Mouse (Mus musculus) brain, embryonic 14.5 days (tissue): ENCODE results near the gene Fbxo48. TPM values are rescaled to one million over a fixed set of nuclear protein-coding genes. Genes with fewer than 3 reads are reported as not detected.

ENCODE experiments used
- DNase-seq: peaks from one replicate; pipeline ENCODE4 v3.0.0-alpha.2; 2011; ENCODE audit warnings: low read depth
- CTCF ChIP-seq: fragments of 200-500 bp; IDR thresholded peaks from 2 replicates; pipeline ENCODE4 v1.5.1; 2012; ENCODE audit warnings: inconsistent platforms, mild to moderate bottlenecking, moderate library complexity, borderline replicate concordance; ENCODE audit not compliant: insufficient read depth, insufficient read length; ENCODE audit errors: extremely low read depth
- POLR2A ChIP-seq: fragments of 200-500 bp; IDR thresholded peaks from 2 replicates; pipeline ENCODE4 v1.6.1; 2012; ENCODE audit warnings: mild to moderate bottlenecking, inconsistent platforms, borderline replicate concordance; ENCODE audit not compliant: poor library complexity, insufficient read depth, insufficient read length, severe bottlenecking; ENCODE audit errors: extremely low read depth
- polyA plus RNA-seq: library from polyadenylated mRNA; depleted of rRNA; stranded (reverse); fragments of >200 nt; gene quantifications from 2 replicates; pipeline ENCODE4 v1.2.3, GENCODE M21; 2012; rRNA removed

Fbxo48 gene
- polyA plus RNA-seq: 1.7 and 2.3 TPM in 2 replicates

DNA sequence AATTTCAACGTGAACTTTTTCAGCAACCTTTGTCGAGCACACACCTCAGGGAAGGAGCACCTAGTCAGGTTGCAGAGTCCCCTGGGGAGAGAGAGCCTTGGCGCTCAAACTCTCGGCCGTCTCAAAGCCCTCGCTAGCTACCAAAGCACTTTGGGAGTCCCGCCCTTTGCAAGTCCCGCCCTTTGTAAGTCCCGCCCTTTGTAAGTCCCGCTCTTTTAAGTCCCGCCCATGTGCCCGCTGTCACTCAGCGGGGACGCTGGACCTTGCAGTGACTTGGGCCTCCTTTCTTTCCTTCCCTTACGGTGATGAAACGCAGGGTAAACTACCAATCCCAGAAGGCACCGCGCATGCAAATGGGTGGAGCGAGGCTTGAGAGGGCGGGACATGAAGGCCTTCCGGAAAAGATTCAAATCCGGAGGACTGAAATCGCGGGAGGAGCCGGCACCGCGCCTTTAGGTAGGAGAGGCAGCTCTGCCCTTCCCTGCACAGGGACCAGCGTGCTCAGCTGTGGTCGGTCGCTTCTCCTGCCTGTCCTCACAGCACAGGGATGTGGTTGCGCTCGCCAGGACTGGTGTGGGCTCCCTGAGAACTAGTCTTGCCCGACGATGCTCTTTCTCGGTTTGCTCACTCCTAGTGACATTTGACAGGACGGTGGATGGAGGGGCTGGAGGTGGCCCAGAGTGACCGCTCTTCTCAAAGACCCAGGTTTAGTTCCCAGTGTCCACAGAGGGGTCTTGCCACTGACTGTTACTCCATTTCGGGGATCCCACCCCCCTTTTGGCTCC is at the start of gene Fbxo48:
TSS of gene Fbxo48 (plus strand) at position 400 of the 785 bp plus-strand sequence.
- DNase-seq: peak; percentile 100
- no peak for TF ChIP-seq CTCF
- peak; percentile 34; the same call in 1 of the 2 replicates for TF ChIP-seq POLR2A

DNA sequence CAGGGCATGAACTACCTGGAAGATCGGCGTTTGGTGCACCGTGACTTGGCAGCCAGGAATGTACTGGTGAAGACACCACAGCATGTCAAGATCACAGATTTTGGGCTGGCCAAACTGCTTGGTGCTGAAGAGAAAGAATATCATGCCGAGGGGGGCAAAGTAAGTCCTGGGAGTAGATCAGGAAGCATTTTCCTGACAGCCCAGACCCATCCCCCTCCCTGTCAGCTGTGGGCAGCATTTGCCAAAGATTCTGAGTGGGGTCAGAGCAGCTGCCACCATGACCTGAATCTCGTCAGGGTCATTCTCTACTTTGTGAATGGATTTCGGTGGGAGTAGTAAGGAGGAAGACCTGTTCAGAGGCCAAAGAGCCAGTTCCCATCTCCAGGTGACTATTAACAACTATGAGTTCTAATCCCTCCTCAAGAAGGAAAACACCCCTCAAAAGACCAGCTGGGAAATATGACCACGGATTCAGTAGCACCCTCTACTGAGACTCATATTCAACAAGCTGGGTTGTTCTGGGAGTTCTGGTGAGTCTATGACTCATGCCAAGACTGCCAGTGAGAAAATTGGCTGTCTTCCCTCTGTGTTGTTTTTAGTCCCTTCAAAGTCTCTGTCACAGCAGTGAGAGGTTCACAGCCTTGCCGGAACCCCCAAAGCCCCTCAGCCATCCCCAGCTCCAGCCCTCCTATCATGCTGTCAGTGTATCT is 46.7 kb upstream of the Fbxo48 start:
- TF ChIP-seq CTCF (no peak), POLR2A (no peak)
- DNase-seq: peak; percentile 17

DNA sequence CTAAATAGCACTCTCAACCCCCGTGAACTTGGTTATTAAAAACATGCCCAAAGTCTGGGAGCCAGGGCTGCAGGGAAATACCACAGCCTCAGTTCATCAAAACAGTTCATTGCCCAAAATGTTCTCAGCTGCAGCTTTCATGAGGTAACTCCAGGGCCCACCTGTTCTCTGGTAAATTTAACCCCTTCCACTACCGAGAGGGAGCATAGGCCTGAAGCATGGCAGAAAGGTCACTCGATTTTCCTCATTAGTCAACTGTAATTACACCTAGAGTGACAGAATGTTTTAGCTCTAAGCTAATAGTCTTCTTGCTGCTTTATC is 46.2 kb upstream of the Fbxo48 start:
- TF ChIP-seq POLR2A (no peak), CTCF (no peak)
- no peak for DNase-seq

DNA sequence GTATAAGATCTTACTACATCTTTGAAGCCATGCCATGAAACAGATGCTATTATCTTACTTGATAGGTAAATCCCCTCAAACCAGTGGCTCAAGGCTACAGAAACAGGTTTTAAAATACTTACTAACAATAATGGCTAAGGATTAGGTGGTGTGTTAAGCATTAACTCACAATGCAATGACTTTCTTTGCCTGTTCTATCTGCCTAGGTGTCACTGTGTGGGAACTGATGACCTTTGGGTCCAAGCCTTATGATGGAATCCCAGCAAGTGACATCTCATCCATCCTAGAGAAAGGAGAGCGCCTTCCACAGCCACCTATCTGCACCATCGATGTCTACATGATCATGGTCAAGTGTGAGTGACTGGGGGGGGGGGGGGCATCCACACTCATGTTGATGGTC is 44.6 kb upstream of the Fbxo48 start:
- no peak for DNase-seq
- no peak for TF ChIP-seq CTCF
- no peak for TF ChIP-seq POLR2A

DNA sequence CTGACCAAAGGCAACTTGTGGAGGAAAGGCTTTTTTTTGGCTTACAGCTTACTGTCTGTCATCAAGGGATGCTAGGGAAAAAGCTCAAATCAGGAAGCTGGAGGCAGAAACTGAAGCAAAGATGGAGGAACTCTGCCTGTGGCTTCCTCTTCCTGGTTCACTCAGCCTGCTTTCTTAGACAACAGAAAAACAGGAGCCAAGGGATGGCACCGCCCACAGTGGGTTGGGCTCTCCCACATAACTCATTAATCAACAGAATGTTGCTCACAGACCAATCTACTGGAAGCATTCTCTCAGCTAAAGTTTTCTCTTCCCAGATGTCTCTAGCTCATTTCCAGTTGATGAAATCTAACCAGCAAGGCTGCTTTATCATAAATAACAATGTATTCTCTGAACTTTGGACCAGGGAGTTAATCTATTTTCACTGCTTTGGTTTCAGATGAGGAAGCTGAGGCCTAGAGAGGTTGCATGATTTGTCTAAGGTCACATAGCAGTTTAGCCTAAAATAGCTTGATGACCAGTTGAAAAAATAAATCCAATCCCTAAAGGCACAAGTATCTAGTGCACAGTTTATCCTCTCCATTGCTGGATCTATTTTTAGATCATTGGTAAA is 43.6 kb upstream of the Fbxo48 start:
- DNase-seq: no peak

DNA sequence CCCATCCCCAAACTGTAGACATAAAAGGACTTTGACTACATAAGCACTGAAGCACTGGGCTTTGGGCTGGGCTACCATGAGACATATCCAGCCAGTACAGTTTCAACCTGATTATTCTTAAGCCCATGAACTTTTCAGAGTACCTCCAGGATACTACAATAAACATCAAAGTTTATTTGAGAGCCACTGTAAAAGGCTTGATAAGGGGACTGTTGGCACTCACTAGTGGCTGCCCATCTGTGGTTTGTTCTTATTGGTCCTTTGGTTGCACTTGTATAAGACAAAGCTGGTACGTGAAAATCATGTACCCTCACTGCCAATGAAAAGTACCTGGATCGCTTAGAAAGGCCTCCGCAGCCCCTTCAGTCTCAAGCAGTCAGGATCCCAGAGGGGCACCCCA is 36.4 kb upstream of the Fbxo48 start:
- no peak for DNase-seq
- no peak for TF ChIP-seq POLR2A
- TF ChIP-seq CTCF: no peak

More for the DNA sequence above, 43.6 kb upstream of the Fbxo48 start:
- TF ChIP-seq POLR2A (no peak), CTCF (no peak)

DNA sequence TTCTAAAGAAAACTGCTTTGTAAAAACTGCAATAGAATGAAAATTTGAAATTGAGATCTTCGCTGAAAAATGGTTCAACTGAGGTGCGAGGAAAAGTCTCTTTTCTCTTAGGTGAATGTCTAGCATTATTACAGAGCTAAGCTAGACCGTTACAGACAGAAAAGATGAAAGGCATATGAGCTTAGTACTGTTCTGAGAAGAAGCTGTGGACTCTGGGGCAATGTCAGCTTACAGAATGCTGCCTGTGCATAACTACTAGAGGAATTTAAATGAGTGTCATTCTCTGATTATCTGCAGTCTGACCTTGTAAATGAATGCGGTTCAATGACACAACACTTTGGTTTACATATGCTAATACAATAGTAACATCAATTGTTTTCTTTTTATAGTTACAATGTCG is 35.3 kb upstream of the Fbxo48 start:
- TF ChIP-seq POLR2A: no peak
- TF ChIP-seq CTCF: no peak
- no peak for DNase-seq

DNA sequence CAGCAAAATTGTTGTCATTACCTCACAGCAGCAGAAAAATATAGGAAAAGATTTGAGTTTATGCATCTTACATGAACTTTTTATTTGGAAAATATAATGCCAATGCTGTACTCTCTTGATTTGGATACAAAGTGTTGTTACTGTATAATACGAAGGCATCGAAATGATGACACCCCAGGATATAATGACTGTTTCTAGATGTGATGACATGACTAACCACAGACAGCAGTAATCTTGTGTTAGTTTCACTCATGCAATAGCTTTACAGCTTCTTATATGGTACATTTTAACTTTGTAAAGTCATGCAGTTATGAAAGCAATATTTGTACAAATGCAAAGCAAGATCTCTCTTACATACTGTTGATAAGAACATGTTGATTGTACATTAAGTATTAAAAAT is 33.7 kb upstream of the Fbxo48 start:
- TF ChIP-seq POLR2A (no peak), CTCF (no peak)
- no peak for DNase-seq

DNA sequence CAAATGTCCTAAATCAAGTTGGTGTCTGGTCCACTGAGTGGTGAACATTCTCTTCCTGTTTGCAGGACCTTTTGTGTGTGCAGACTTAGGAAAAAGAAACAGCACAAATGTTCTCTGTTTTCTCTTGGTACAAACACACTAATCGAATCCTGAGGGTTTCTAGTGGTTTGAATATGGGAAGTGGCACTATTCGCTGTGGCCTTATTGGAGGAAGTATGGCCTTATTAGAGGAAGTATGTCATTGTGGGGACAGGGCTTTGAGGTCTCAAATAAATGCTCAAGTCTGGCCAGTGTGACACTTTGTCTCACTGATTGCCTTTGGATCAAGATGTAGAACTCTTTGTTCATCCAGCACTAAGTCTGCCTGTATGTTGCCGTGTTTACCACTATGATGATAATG is 19.0 kb upstream of the Fbxo48 start:
- TF ChIP-seq POLR2A (no peak), CTCF (no peak)
- no peak for DNase-seq

DNA sequence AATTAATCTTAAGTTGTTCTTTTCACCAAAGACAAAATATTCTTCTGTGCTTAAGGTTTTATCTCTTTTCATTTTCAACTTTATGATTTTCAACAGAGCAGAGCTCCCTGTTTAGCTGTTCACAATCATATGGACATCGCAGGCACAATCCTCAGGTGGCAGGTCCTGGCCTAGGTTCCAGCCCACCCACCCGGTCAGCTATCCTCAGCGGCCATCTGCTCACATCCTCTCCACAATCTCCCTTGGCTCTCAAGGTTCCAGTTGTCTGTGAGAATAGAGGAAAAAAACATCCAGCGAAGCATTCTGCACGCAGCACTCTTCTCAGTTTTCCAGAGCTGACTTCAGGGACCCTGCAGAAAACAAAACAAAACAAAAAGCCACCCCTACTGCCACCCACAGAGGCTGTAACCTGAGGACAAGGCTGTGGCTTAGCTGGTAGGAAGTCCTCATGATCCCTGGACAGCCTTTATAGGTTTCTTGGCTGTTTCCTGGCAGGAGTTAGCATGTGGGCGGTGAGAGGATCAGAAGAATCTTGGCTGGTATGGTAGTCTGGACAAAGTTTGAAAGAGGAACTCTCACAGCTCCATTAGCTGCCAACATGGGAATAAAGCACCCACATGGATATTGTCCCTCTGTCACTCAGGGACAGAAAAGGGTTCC is 15.5 kb upstream of the Fbxo48 start:
- TF ChIP-seq CTCF (no peak), POLR2A (no peak)

DNA sequence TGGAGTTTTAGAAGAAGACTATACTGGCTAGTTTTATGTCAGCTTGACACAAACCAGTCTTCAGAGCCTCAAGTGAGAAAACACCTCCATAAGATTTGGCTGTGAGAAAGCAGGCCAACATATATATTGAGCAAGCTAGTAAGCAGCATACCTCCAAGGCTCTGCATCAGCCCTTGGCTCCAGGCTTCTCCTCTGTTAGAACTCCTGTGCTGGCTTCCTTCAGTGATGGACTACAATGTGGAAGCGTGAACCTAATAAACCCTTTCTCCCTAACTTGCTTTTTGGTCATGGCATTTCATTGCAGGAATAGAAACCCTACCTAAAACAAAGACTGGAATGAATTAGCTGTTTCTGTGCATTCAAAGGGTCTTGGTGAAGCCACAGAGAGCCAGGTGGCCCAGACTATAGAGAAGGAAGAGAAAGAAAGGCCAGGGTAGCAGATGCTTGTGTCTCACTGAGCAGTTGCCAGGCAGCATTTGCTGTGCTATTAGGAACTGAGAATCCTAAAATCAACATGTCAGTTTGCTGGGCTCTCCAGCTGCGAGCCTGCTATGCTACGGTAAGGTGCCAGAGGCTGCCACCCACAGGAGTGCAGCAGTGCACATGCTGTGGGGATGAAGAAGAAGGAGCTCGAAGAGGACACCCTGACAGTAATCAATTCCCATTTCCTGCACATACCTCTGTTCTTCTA is 9.9 kb upstream of the Fbxo48 start:
- peak; percentile 79 for DNase-seq
- no peak for TF ChIP-seq POLR2A
- no peak for TF ChIP-seq CTCF

More for the DNA sequence above, 15.5 kb upstream of the Fbxo48 start:
- DNase-seq: no peak

DNA sequence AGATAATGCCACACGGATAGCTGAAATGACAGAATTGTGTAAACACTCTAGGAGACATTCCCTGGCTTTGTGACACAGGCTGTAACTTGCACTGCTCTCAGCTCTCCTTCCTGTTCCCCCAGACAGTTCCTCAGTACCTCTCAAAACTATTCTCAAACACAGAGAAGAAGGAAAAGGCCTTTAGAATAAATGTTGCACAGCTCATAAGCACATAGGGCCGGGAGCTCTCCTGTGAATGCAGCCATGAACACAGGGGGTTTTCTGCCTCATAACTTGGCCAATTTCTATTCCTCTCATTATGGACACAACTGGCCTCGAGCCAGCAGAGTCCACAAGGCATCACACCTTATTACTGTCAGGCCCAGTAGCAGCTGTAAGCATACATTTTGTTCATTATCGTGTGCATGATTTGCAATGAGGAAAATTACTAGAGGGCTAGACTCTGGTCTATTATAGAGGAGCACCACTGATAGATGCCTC is 9.2 kb upstream of the Fbxo48 start:
- TF ChIP-seq POLR2A: no peak
- TF ChIP-seq CTCF: no peak
- DNase-seq: peak; percentile 80
